Mouse (Mus musculus): ENCODE data around the gene Pbld2.

- TF ChIP-seq CTCF (IDR thresholded peaks at IDR 0.05 in 2 of 3, conservative IDR thresholded peaks at IDR 0.05 in 1 of 3; ENCODE audit: control insufficient read depth in 1 of 3, insufficient read depth in 1 of 3, low read depth in 2 of 3, low read length in 3 of 3, poor library complexity in 1 of 3, severe bottlenecking in 1 of 3) (no peak), SIN3A (IDR thresholded peaks at IDR 0.05; ENCODE audit: low read length) (no peak), POLR2A (IDR thresholded peaks at IDR 0.05; ENCODE audit: control insufficient read depth in 1 of 2, insufficient read depth in 1 of 2, low read depth in 1 of 2, low read length in 2 of 2, poor library complexity in 1 of 2) (no peak), EP300 (IDR thresholded peaks at IDR 0.05; ENCODE audit: low read depth in 1 of 2, low read length in 2 of 2) (no peak), MAX (IDR thresholded peaks at IDR 0.05; ENCODE audit: low read length) (no peak)
These were observed 33.5 kb upstream of the Pbld2 start for GRCm38 (mm10) chr10:62990636-62991035.

Data from MEL (cell line).